Mouse (Mus musculus) B cell, adult 2 months (primary cell): ENCODE data around the gene Clip3.
A peak's percentile ranks its signal among the peaks of the same experiment; 100 is the strongest.

Experiments used
- DNase-seq, 2 experiments: peaks; one replicate each; pipeline ENCODE4 v3.0.0; 2022

Gene Clip3

GRCm38 (mm10) chr7:30296816-30297215 is 5.3 kb downstream of the Clip3 start:
- no peak for DNase-seq

DNA sequence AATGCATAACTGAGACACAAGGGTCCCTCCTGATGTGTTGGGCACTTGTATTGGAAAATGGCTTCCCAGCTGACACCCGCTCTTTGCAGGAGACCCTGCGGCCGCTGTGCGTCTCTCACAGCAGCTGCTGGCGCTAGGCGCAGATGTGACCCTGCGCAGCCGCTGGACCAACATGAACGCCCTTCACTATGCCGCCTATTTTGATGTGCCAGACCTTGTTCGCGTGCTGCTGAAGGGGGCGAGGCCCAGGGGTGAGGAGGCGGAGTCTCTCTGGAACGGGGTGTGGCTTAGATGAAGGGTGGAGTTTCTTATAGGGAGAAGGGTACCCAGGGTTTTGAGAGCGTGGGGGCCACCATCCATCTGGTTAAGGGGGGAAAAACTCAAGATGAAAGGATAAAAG is 5.7 kb downstream of the Clip3 start:
- no peak for DNase-seq

DNA sequence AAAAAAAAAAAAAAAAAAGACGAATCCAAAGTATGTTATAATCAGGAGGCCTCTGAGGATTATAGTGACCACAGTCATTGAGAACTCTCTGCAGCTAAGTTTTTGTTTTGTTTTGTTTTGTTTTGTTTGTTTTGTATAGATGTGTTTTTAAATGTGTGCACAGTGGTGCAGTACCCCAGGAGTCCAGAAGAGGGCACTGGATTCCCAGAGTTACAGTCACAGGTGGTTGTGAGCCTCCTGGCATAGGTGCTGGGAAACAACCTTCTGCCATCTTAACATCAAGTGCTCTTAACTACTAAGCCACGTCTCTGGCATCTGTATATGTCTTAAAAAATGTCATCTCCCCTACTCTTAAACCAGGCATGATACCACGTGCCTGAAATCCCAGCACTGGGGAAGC is 9.4 kb downstream of the Clip3 start:
- peak; percentile 67 to 72 for DNase-seq

- DNase-seq = peak; percentile 24 to 38
Measured at GRCm38 (mm10) chr7:30306083-30306779, 14.7 kb downstream of the Clip3 start.

DNA sequence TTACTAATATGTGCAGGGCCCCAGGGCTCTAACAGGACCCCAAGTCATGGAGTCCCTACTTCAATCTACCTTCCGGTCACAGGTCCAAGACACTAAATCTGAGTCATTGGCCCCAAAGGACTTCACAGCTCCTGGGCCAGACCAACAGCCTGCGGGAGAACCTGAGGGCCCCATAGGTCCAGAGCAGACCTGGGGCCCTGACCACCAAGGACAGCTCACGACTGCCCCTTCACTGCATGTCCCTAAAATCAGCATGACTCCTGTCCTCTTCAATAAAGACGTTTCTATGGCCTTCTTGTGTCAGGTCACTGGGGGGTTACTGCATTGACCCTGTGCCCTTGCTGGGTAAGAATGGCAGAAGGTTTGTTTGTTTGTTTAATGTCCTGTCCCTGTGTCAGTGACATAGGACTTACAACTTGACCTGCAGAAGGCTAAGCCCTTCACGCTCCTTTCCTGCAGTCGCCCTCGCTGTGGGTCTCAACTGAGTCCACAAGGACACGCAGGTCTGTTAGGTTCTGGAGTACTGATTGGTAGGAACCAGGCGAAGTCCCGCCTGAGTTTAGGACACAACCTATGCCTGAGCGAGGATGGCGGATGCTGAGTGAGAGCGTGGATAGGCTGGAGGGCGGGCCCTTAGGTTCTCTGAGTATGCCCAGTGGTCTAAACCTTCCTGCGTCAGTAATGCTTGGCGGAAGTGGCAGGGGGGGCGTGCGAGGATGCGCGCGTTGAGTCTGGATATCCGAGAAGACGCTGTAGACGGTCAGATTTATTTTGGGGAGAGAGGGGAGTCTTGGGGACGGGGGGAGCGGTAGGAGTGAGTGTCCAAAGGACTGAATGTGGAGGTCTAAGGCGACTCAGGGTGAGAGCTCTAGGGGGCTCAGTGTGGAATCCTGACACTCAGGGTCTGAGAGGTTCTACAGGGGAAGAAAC is 16.8 kb downstream of the Clip3 start, which contains the start of gene Alkbh6:
Alkbh6 (plus strand) TSS at position 642 of the 930 bp plus-strand sequence.
- DNase-seq = peak; percentile 91 to 94

- no peak for DNase-seq
Measured at GRCm38 (mm10) chr7:30309395-30310129, 18.0 kb downstream of the Clip3 start.

- DNase-seq = no peak
Measured at GRCm38 (mm10) chr7:30310136-30310535, 18.6 kb downstream of the Clip3 start.

DNA sequence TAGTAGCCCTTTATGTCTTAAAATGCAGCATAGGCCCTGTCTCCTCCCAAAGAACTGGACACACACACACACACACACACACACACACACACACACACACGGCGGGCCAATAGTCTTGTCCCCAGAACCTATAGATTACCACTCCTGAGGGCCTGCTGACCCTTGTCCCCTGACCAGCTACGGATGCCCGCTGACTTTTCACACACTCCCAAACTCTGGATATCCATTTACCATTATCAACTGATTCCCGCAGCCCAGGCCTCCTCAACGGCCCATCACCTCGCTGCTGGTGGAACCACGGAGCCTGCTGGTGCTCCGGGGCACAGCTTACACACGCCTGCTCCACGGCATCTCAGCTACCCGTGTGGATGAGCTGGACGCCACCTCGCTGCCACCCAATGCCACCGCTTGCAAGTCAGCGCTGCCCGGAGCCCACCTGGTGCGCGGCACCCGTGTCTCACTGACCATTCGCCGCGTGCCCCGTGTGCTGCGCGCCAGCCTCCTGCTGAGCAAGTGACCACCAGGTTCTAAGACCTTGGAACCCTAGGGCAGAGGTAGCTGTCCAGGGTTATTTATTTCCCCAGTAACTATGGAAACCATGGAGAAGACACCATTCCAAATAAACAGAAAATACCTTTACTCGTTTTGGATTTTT is 22.3 kb downstream of the Clip3 start:
- no peak for DNase-seq

DNA sequence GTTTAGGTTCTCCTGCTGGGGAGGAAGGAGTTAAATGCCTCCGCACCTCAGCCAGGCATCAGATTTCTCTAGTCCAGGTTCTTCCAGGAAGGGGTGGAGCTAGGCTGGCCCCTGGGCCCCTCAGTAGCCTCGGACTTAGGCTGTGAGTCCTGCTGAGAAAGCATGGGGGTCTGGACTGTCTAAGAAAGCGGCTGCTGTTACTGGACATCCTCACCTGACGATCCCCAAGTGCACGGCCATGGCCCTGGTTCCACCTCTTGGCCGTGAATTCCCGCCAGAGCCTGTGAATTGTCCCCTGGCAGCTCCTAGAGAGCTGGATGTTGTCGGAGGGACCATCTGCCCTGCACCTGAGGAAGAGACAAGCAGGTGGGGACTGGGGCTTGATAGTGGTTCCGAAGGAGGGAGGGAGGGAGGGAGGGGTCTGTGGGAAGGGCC is 23.2 kb downstream of the Clip3 start, which contains the start of gene Syne4:
Syne4 (plus strand) TSS at position 87 of the 435 bp plus-strand sequence.
- no peak for DNase-seq

DNA sequence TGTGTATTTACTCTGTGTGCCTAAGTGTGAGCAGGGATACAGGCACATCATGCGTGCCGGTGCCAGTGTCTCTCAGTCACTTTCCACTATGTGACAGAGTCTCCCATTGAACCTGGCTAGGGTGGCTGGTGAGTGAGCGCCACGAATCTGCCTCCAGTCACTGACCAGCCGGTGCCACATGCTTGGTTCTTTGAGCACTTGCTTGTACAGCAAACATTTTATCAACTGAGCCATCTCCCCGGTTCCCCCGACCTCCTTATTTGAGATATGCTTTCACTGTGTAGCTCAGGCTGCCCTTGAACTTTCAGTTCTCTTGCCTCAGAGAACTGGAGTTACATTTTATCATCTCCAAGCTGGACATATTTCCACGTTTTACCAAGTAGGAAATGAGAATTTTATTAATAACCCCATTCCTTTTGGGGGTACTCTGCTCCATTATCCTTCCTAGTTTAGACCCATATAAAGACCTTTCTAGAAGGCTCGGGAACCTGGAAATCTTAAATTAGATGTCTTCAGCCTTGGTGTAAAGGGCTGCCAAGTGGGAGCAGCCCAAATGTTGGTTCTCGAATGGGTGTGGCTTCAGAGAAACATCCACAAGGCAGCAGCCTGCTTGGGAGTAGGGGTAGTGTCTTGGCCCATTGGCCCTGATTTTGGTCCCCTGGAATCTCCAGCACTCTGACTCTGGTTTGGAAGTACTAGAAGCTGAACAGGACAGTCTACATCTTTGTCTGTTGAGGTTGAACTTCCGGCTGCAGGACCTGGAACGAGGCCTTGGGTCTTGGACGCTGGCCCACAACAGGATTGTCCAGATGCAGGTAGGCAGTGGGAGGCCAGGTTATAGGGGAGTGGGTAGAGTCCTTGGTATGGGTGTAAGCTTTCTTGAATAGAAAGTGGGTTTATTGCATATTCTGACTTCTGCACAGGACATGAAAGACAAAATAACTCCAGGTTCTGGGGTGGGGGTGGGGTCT is 24.3 kb downstream of the Clip3 start:
- DNase-seq = no peak

- no peak for DNase-seq
Measured at GRCm38 (mm10) chr7:30318142-30318541, 26.6 kb downstream of the Clip3 start.

- DNase-seq = no peak
Measured at GRCm38 (mm10) chr7:30320946-30321345, 29.4 kb downstream of the Clip3 start.

DNA sequence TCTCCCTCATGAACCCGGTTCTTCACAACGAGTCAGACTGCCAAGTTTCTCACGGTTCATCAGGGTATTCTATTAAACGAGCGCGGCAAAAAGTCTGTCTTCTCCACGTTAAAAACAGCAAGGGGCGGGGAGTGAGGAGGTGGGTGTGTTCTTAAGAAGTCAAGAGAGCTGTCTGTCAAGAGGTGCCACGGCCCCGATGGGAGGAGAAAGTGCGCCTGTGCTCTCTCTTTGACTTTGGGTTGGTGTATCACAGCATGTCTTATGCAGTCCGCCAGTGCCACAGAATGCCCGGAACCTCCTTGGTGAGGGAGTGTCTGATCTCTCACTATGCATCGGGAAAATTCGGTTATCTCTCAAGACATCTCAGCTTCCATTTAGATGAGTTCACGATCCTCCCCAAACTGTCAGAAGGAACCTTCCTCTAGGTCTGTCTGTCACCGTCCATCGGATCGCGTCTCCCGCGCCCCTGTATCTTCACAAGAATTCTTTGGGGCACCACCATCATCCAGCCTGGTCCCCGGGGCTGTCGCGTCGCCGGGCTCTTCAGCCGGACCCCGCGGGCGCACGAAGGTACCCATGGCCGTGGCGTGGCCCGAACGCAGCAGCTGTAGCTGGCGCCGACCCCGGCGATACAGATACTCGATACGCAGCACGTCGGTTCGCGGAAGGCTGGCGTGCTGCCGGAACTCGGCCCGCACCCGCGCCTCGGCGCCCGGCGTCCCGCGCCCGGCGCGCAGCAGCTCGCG is 30.2 kb downstream of the Clip3 start, which contains the start of gene E130208F15Rik:
E130208F15Rik (plus strand) TSS at position 202 of the 746 bp plus-strand sequence.
- DNase-seq = peak; percentile 79 to 80

- DNase-seq = peak; percentile 92 to 94
Measured at GRCm38 (mm10) chr7:30322285-30322667, 30.7 kb downstream of the Clip3 start.

GRCm38 (mm10) chr7:30322865-30323264 is 31.3 kb downstream of the Clip3 start:
- DNase-seq = peak; percentile 56 to 61

- no peak for DNase-seq
Measured at GRCm38 (mm10) chr7:30323795-30324194, 32.3 kb downstream of the Clip3 start, which contains the start of gene Sdhaf1. TSS of gene Sdhaf1 (minus strand) at chr7:30323895.

- DNase-seq = no peak
Measured at GRCm38 (mm10) chr7:30324300-30324944, 32.9 kb downstream of the Clip3 start.

- peak; percentile 89 to 90 for DNase-seq
Measured at GRCm38 (mm10) chr7:30325364-30325763, 33.8 kb downstream of the Clip3 start.

DNA sequence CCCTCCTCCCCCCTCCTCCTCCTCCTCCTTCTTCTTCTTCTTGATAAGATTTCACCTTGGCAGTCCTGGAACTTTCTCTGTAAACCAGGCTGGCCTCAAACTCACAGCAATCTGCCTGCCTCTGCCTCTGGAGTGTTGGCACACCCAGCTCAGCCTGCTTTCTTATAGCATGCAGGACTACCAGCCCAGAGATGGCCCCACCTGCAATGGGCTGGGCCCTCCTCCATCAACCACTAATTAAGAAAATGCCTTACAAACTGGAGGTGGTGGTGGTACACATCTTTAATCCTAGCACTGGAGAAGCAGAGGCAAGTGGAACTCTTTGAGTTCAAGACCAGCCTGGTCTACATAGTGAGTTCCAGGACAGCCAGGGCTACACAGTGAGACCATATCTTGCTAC is 34.9 kb downstream of the Clip3 start:
- no peak for DNase-seq

DNA sequence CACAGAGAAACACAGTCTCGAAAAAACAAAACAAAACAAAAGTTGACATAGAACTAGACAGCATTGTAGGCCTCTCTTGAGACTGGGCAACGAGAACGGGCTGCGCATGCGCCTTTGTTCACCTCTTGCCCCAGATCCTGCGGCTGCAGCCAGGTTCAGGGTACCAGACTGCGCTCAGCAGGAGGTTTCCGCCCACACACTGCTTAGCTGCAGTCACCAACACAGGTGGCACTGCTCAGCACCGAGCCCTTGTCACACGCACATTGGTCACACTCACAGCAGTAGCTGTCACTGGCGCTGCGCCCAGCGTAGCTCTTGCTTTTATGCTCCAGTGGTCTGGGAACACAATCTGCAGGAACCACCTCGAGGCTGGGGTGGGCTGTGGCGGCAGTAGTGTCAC is 35.6 kb downstream of the Clip3 start:
- peak; percentile 38 to 47 for DNase-seq
